Mouse (Mus musculus) intestine, postnatal 0 days (tissue): Measurements from ENCODE around the gene Tcerg1l. TPM values are rescaled to one million over a fixed set of nuclear protein-coding genes. Genes with fewer than 3 reads are reported as not detected.

Experiments used
- ATAC-seq: fragments of 200-750 bp; cut with Nextera tagmentation; 2 replicates; pipeline ENCODE4 v1.8.0; 2017; ENCODE audit warnings: mild to moderate bottlenecking, moderate TSS enrichment, moderate library complexity
- H3K27ac ChIP-seq: fragments of 300-500 bp; sonication (generic); 2 replicates; pipeline ENCODE4 v1.5.1; 2014; ENCODE audit warnings: mild to moderate bottlenecking, low read depth, low read length, moderate library complexity
- H3K27me3 ChIP-seq: fragments of 300-500 bp; sonication (generic); replicated peaks from 2 replicates; pipeline ENCODE4 v1.6.1; 2014; ENCODE audit warnings: low read length, mixed read lengths; ENCODE audit not compliant: control insufficient read depth, insufficient read depth
- H3K36me3 ChIP-seq: fragments of 300-500 bp; sonication (generic); 2 replicates; pipeline ENCODE4 v1.6.1; 2014; ENCODE audit warnings: mild to moderate bottlenecking, moderate library complexity; ENCODE audit not compliant: control insufficient read depth, insufficient read depth
- H3K4me1 ChIP-seq: fragments of 300-500 bp; sonication (generic); replicated peaks from 2 replicates; pipeline ENCODE4 v1.6.1; 2014; ENCODE audit warnings: antibody characterized with exemption, low read length, mixed read lengths; ENCODE audit not compliant: control insufficient read depth, insufficient read depth
- H3K4me2 ChIP-seq: fragments of 300-500 bp; sonication (generic); replicated peaks from 2 replicates; pipeline ENCODE4 v1.6.1; 2014; ENCODE audit warnings: low read depth, mild to moderate bottlenecking, moderate library complexity
- H3K4me3 ChIP-seq: fragments of 300-500 bp; sonication (generic); 2 replicates; pipeline ENCODE4 v1.5.1; 2014; ENCODE audit warnings: low read depth, low read length
- H3K9ac ChIP-seq: fragments of 300-500 bp; sonication (generic); 2 replicates; pipeline ENCODE4 v1.6.1; 2014; ENCODE audit warnings: mild to moderate bottlenecking, low read depth, low read length
- H3K9me3 ChIP-seq: fragments of 300-500 bp; sonication (generic); 2 replicates; pipeline ENCODE4 v1.6.1; 2016; ENCODE audit warnings: mixed run types; ENCODE audit not compliant: control insufficient read depth
- CTCF ChIP-seq: sonication (generic); IDR thresholded peaks from 2 replicates; pipeline ENCODE4 v1.5.1; 2016; ENCODE audit warnings: low read depth, mild to moderate bottlenecking, control low read depth, antibody characterized with exemption, moderate library complexity
- WGBS: fragments of 180-500 bp; shearing (Covaris S2); extraction: QIAGEN DNeasy Blood & Tissue Kit; methylation state at CpG from one replicate; pipeline ENCODE4 v1.1.7; 2014; 5-methylcytosine and 5-hydroxymethylcytosine counted together
- polyA plus RNA-seq: library from polyadenylated mRNA; unstranded; fragments of >200 nt; fragmentation: Nextera tagmentation; extraction: Ambion mirVana; gene quantifications from 2 replicates; pipeline ENCODE4 v1.2.1, GENCODE M21; 2015

Tcerg1l gene
- polyA plus RNA-seq, 1 experiment from 2014 or later = 0.29 TPM

DNA sequence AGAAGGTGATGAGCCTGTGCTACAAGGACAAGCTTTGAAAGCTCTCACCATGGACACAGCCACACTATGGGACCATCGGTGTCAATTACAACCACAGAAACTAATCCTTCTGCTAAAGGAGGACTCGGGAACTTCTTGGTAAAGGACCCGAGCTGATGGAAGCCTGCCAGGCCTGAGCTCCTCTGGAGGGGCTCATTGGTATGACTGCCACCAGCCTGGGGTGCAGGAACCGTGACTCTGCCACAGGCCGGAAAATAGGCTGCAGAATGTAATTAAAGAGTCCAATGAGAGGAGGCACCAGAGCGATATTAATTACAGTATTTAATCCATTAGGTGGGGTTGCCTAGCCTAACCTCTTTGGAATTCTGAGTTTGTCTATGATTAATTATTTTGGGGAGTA is 52.1 kb downstream of the Tcerg1l start:
- no peak for ATAC-seq
- no peak for TF ChIP-seq CTCF
- H3K27me3 ChIP-seq = no peaks in the 10 kb centered on the region
- no peaks in the 10 kb centered on the region for H3K36me3 ChIP-seq
- no peak overlapping the region for H3K9ac ChIP-seq
- WGBS = 86% methylated on average over 6 of the region's 6 CpGs
- no peaks in the 10 kb centered on the region for H3K9me3 ChIP-seq
- no peak overlapping the region for H3K27ac ChIP-seq
- no peak overlapping the region for H3K4me2 ChIP-seq
- no peaks in the 10 kb centered on the region for H3K4me1 ChIP-seq
- no peak overlapping the region for H3K4me3 ChIP-seq

DNA sequence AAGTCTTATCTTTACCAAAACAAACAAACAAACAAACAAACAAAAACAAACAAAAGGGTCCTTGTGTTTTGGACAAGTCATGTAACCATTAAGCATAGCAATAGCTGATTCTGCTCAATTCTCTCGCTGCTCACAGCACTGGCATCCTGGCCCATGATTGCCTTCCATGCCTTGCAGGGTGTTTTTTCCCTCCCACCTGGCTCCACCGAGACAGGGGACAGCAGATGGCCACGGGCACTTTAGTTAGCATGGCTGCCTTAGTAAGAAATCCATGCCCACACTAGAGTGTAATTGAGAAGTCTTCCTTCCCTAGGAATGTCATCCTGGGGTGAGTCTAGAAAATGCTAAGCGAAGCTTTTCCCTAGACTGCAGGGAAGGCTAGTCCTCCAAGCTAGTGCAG is 59.1 kb downstream of the Tcerg1l start:
- 80% methylated on average over 4 of the region's 4 CpGs for WGBS
- ATAC-seq = no peak
- H3K4me1 ChIP-seq = no peaks in the 10 kb centered on the region
- H3K27me3 ChIP-seq = no peaks in the 10 kb centered on the region
- no peak overlapping the region for H3K4me3 ChIP-seq
- no peaks in the 10 kb centered on the region for H3K9me3 ChIP-seq
- H3K9ac ChIP-seq = no peak overlapping the region
- no peaks in the 10 kb centered on the region for H3K36me3 ChIP-seq
- H3K4me2 ChIP-seq = no peak overlapping the region
- H3K27ac ChIP-seq = no peak overlapping the region
- no peak for TF ChIP-seq CTCF

GRCm38 (mm10) chr7:138337946-138338345 is 59.6 kb downstream of the Tcerg1l start:
- 35% methylated on average over 5 of the region's 5 CpGs for WGBS

DNA sequence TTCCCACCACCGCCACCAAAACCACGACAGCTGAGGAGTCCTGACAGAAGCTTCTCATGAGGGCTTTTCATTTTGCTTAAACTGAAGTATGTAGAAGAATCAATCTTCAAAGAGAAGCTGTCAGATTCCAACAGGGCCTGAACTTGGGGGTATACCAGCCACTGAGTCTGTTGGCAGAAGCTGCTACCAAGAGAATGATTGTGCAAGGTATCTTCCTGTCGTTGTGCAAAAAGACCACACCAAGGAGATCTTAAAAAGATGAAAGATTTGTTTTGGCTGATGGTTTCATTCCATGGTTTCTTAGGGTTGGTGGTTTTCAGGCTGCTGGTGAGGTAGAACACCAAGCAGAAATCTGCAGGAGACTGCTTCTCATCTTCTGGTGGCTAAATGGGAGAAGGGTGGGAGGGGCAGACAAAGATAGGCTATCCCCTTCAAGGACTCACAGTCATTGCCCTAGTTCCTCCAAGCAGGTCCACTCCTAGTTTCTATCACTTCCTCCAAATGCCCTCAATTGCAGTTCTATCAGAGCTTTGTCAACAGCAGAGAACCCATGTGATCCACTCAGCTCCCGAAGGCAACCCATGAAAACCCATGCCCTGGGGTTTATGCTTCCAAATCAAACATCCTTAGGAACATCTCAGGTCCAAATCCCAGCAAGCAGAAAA is 64.9 kb downstream of the Tcerg1l start:
- 81% methylated on average over 4 of the region's 4 CpGs for WGBS

More at GRCm38 (mm10) chr7:138337946-138338345, 59.6 kb downstream of the Tcerg1l start:
- ATAC-seq = no peak
- no peak for TF ChIP-seq CTCF
- no peaks in the 10 kb centered on the region for H3K36me3 ChIP-seq
- no peak overlapping the region for H3K27ac ChIP-seq
- H3K9ac ChIP-seq = no peak overlapping the region
- H3K4me2 ChIP-seq = no peak overlapping the region
- no peaks in the 10 kb centered on the region for H3K9me3 ChIP-seq
- H3K4me1 ChIP-seq = no peaks in the 10 kb centered on the region
- no peak overlapping the region for H3K4me3 ChIP-seq
- H3K27me3 ChIP-seq = no peaks in the 10 kb centered on the region

DNA sequence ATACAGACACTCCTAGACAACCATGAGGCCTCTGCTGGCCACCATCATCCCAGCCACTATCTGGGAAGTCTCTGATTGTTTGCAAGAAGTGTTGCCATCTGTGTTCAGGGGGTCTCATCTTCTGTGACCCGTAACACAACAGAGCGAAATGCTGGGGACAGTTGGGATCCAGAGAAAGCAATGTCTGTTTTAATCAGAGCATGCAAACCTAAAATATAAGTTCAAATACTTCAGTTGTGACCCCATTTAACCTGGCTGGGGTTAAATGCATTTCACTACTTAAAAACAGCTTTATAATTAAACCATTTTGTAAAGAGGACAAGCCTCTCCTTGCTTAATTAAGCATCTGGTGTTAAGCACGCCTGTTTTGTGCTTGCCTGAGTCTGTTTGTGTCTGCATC is 66.3 kb downstream of the Tcerg1l start:
- no peak for TF ChIP-seq CTCF
- WGBS = 86% methylated on average over 3 of the region's 3 CpGs
- Histone ChIP-seq H3K4me3 (no peak overlapping the region), H3K36me3 (no peaks in the 10 kb centered on the region), H3K4me1 (no peaks in the 10 kb centered on the region), H3K9me3 (no peaks in the 10 kb centered on the region), H3K27me3 (no peaks in the 10 kb centered on the region), H3K27ac (no peak overlapping the region), H3K4me2 (no peak overlapping the region), H3K9ac (no peak overlapping the region)
- ATAC-seq = no peak

More for the DNA sequence above, 64.9 kb downstream of the Tcerg1l start:
- no peaks in the 10 kb centered on the region for H3K4me1 ChIP-seq
- H3K27me3 ChIP-seq = no peaks in the 10 kb centered on the region
- no peak overlapping the region for H3K9ac ChIP-seq
- H3K4me2 ChIP-seq = no peak overlapping the region
- no peak overlapping the region for H3K4me3 ChIP-seq
- no peak for TF ChIP-seq CTCF
- no peak overlapping the region for H3K27ac ChIP-seq
- H3K9me3 ChIP-seq = no peaks in the 10 kb centered on the region
- H3K36me3 ChIP-seq = no peaks in the 10 kb centered on the region
- ATAC-seq = no peak

GRCm38 (mm10) chr7:138328637-138329036 is 68.9 kb downstream of the Tcerg1l start:
- no peaks in the 10 kb centered on the region for H3K27me3 ChIP-seq
- no peak for TF ChIP-seq CTCF
- no peak overlapping the region for H3K27ac ChIP-seq
- no peak overlapping the region for H3K4me3 ChIP-seq
- H3K4me1 ChIP-seq = no peaks in the 10 kb centered on the region
- H3K36me3 ChIP-seq = no peaks in the 10 kb centered on the region
- no peaks in the 10 kb centered on the region for H3K9me3 ChIP-seq
- ATAC-seq = no peak
- WGBS = 75% methylated on average over 6 of the region's 6 CpGs
- H3K4me2 ChIP-seq = no peak overlapping the region
- no peak overlapping the region for H3K9ac ChIP-seq

DNA sequence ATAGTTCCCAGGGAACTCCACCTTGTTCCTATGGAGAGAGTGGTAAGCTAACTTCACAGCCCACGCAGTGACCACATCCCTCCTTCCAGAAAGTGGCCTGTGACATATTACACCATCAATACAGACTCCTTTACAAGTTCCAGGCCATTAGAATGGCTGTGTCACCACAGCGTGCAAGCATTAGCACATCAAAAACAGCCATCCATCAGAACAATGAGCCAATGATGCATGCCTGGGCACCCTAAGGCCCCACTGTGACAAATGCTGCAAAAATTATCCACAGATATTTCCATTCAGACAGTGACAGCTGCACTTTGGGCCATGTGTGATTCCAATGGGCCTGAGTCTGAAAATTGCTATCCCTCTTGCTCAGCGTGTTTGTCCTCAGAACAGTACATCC is 70.8 kb downstream of the Tcerg1l start:
- Histone ChIP-seq H3K36me3 (no peaks in the 10 kb centered on the region), H3K4me1 (no peaks in the 10 kb centered on the region), H3K4me2 (no peak overlapping the region), H3K9me3 (no peaks in the 10 kb centered on the region), H3K4me3 (no peak overlapping the region), H3K9ac (no peak overlapping the region), H3K27ac (no peak overlapping the region), H3K27me3 (no peaks in the 10 kb centered on the region)
- 70% methylated on average over 3 of the region's 3 CpGs for WGBS
- ATAC-seq = no peak
- TF ChIP-seq CTCF = no peak
